Mouse (Mus musculus) kidney, adult 2 months (tissue): ENCODE measurements around the gene Neu2.

Experiments
- CTCF ChIP-seq: fragments of 200-500 bp; conservative IDR thresholded peaks from 2 replicates; pipeline ENCODE4 v1.5.1; 2011; ENCODE audit warnings: low read depth, mild to moderate bottlenecking, control low read depth, low read length, moderate library complexity, mixed read lengths; ENCODE audit not compliant: insufficient read depth, insufficient read length
- POLR2A ChIP-seq: fragments of 200-500 bp; IDR thresholded peaks from one replicate; pipeline ENCODE4 v1.6.1; 2011; ENCODE audit warnings: low read depth, low read length, control low read depth

- TF ChIP-seq CTCF (no peak), POLR2A (no peak)
Measured at GRCm38 (mm10) chr1:87521523-87521922, 11.8 kb downstream of the Neu2 start.
